Mouse (Mus musculus) embryo, embryonic 10 days (tissue): Measurements from ENCODE around the gene Itpkb.

Experiments used
- DNase-seq: peaks from one replicate; pipeline ENCODE4 v3.0.0-alpha.2; 2015; ENCODE audit warnings: low spot score

Gene Itpkb

DNA sequence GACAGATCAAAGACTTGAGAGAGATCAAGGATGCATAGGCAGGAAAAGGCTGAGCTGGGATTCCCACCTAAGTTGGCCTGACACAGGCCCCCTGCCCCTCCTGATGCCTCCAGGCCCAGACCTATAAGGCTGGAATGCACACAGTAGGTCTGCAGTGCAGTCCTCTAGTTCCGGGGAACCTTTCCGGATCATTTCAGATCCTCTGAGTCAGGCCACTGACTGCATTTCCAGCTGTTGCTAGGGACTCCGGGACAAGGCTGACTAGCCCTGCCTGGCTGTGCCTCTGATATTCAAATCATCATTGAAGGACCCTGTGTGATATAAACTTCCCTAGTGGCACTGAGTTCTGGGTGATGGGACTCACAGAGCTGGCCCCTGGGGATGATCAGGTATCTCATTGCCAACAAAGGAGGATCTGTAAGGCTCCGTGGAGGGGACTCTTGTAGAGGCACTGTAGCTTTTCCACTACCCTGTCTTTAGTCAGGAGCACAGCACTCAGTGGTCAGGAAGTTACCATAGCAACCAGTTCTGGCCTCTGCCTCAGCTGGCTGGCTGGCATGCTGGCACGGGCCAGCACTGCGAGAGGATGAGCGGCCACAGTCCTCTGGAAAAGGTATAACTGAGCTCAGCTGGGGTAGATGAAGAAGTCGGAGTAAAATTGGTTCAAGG is 90.3 kb downstream of the Itpkb start:
- DNase-seq: peak; percentile 53

DNA sequence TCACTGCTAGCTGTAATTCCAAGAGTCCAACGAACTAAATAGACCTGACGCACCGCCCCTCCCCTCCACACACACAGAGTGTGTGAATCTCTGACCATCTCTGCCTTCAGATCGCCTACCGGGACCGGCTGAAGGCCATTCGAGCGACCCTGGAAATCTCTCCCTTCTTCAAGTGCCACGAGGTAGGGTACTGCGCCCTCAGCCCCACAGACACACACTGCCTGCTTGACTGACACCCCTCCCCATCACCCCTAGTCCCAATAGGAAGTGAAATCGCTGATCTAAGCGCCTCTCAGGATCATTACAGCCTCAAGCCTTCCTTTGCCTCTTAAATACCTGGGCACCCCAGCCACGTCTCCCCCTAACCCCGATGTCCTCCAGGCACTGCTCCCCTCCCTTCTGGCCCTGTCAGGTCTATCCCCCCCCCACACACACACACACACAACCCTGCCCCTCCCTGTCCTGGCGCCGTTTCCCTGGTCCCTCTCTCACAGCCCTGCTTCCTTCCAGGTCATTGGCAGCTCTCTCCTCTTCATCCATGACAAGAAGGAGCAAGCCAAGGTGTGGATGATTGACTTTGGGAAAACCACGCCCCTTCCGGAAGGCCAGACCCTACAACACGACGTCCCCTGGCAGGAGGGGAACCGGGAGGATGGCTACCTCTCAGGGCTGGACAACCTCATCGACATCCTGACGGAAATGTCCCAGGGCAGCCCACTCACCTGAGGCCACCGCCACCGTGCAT is 91.1 kb downstream of the Itpkb start:
- no peak for DNase-seq

DNA sequence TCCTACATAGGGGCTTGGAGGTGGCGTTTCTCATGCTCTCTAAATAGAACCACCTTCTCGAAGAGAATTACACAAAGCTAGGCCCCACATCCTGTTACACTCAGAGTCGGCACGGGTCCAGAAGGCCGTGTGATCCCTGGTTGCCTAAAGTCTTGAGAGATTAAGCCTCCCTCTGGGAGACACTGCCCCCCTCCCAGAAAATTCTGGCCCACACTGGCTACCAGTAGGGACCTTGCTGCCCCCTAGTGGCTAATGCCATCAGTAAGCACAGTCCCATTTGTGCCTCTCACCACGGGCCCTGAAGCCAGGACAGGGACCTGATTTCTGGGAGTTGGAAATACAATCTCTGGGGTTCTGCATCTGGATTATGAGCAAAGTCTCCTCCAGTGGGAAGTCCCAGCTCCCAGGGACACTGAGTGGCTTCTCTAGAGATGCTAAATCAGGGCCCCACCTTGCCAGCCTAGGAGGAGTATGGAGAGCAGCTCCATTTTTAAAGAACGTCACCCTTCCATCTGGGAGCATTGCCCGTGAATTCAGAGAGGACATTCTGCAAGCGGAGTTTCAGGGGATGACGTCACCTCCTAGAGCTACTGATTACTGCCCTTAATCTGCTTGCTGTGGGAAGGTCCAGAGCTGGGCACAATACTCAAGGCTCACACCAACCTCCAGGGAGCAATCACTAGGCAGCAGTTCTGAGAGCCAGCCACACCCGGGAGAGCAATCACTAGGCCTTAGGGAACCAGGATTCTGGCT is 92.0 kb downstream of the Itpkb start:
- DNase-seq: peak; percentile 85

DNA sequence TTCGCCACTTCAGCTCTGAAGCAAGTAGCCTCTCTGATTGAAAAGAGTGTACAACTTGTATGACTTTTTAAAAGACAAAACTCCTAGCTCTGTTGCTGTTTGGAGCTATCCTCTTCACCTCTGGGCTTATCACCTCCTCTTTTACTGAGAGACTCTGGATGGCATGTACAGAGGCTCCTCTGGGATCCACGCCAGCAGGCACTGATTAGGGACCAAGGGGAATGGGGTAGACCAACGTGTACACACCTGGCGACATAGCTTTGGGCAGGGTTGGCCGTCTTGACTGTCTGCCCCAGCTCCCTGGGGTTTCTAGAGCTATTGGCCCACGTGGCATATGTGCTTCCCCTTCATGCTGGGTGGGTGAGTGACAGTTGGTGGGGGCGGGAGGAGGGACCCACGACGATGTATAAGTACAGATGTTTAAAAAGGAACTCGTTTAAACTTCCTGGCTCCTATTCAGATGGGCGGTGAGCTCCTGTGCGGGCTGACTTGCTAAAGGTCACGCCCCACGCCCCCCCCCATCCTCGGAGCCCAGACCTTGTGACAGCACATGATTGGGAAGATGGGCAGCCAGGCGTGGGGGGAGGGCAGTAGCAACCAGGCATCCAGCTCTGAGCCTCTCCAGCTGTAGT is 92.8 kb downstream of the Itpkb start:
- DNase-seq: no peak

DNA sequence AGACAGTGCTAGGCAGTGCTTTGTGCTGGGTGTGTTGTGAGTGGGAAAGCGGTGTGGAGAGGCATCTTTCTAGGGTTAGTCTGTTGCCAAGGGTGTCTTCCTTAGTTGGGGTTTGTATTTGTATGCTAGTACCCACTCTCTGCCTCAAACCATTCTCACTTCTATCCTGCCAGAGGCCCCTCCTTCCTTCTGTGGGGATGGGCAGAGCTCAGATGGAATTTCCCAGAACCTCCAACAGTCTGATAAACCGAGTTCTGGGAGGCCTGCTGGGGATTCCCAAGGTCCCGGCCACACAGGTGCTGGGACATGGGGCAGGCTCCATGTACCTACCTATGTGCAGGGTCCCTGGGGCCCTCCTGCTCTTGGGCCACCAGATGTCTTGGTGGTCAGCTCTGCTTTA is 93.6 kb downstream of the Itpkb start:
- DNase-seq: no peak

DNA sequence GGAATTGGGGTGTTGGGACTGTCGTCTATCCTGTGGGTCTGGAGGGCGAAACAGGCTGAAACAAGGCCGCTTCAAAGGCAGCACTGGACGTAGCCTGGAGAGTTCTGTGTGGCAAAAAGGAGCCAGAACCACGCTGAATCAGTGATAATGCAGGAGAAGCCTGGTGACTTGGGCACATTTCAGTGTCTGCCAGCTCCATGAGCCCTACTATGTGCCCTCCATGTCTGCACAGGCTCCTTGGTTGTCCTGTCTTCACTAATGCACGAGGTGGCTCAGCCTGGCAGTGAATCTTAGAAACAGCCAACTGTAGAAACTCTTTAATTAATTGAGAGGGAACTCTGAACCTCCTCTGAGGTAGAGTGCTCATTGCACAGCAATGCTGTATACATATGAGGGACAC is 96.1 kb downstream of the Itpkb start:
- no peak for DNase-seq

DNA sequence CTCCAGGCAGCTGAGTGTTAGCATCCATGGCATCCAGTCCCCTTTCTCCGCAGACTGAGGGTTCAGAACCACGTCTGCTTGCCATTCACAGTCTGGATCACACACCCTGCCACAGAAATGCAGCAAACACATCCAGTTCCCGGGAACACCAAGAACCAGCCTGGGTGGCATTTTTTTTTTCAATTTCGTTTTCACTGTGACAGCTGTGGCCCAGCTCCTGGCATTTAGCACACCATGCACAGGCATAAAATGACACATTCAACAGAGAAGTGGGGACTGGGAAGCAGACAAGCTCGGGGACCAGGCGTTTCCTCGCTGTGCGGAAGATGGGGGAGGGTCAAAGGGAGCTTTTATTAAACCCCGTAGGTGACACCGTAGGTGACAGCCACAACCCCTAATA is 97.4 kb downstream of the Itpkb start:
- DNase-seq: no peak

DNA sequence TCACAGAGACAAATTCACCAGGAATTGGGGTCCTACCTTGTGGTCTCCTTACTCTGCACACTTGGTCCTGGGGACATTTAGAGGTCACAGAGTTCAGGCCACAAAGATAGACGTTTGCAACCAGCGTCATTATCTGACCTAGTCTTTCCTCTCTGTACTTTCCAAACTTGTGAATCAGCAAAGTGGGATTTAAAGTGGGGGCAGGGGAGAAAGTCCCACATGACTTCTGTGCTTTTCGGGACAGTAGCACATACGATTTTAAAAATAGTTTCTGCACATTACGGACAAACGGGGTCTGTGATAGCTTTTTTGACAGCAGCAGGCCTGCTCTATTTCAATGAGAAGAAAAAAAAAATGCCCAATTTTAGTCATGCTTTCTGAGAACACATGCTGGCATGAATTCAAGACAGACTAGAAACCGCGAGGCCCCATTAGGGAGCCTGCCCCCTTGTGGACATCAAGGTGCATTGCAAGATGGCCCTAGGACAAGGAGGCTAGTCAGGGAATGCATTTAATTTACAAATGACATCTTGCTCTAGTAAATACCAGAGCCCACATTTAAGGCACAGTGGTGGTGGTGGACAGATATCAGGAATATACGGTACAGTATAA is 97.9 kb downstream of the Itpkb start:
- DNase-seq: peak; percentile 78

DNA sequence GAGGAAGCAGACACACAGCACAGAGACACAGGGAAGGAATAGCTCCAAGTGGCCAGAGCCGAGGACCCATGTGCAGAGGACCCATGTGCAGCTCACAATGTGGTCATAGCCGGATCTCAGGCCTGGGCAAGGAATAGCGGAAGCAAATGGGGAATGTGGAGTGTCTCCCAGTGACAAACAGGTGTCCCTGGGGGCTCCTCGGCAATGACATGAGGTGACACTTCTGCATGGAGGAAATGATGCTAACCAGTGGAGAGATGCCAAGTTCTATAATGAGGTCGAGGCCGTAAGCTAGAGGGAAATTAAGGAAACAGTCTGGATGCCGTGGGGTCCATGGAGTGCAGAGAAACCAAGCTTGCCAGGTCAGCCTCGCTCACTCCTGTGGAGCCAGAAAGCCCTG is 98.6 kb downstream of the Itpkb start:
- no peak for DNase-seq

DNA sequence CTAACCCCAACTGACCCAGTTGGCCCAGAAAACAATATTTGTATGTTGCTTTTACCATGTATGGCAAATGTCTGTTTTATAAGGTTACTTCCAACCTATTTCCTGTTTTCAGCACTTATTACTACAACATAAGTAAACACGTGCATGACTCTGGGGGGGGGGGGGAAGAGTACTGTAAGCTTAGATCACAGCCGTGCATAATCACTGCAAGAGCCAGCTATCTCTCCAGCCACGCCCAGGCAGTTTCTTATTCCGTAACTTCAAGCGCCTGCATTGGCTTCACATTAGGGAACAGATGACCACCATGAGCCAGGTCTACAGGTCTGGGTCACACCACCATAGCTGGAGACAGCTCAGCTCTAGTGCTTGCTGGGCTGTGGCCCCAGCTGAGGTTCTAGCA is 99.5 kb downstream of the Itpkb start:
- DNase-seq: no peak

DNA sequence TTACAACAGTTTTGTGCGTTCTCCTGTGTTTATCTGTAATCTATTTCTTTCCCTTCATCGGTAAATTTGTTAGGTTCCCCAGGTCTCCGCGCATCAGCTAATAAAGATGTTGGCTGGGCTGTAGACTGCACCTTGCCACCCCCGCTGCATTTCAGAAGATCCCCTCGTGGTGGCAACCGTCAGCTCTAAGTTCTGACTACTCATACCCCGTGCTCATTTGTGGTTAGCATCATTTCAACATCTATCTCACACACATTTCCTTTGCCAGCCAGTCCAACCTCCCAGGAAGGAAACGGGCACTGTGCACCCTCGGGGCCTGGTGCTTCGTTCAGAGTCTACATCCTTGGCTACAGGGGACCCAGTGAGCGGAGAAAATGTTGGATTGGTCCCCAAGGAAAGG is 101.5 kb downstream of the Itpkb start:
- no peak for DNase-seq

DNA sequence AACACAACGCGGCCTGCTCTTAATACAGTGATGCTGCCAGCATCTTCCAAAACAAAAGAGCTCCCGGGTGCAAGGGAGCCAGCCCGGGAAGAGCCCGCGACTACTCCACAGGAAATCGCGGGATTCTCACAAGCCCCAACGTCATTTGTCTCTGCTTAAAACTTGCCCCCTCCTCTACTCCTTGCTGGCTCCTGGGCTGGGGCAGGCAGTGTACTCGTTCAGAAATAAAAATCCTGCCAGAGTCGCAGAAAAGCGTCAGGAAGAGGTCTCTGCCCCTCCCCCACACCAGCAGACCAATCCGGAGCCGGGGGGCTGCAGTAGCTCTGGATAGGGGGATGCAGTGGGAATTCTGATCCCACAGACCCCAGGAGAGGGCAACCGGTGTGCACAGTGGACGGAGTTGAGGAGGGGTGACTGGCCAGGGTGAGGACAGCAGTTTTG is 102.8 kb downstream of the Itpkb start:
- peak; percentile 63 for DNase-seq

DNA sequence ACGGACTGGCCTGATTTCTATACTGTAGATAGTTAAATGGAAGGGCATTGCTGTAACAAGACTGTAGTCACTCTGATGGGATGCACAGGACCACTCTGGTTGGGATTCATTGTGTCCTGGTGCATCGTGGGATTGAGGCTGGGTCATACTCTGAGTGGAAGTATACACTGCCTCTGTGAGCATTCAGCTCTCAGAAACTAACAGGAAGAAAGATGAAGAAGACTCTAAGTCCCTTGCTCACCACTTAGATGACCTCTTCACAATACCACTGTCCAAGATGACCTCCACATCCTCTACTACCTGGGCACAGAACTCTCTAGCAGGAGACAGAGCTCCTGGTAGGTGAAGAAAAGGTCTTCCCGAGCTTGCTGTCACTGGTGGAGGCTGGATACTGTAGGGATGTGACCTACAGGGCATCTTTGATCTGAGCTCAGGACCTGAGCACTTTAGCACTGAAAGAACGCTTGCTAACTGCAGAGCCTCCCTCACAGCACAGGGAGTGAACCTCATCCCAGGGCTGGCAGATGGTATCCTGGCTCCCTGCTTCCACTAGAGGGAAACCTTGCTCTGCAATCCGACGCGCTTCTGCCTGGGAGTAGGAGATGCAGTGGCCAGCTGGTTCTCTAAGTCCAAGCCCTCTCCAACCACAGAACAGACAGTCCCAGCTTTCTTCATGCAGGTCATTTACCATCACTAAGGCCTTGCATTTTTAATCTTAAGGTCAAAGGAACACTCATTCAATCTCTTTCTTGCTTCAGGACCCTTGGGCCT is 103.7 kb downstream of the Itpkb start:
- DNase-seq: peak; percentile 93

DNA sequence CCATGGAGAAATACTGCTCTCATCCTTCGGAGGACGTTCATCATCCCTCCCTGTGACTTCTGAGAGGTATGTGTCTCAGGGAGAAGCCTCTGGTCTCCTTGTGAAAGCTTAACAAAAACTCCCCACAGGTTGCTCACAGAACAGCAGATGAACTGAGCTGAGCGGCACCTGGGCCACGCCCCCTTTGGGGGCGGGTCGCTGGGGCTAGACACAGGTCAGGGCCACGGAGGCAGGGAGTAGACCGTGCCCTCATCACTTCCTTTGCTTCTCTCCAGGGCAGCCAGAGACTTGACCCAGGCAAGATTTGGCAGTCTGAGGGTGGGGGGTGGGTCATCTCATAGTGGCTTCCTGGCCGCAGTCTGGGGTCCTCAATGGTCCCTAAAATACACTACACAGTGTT is 104.6 kb downstream of the Itpkb start:
- no peak for DNase-seq

DNA sequence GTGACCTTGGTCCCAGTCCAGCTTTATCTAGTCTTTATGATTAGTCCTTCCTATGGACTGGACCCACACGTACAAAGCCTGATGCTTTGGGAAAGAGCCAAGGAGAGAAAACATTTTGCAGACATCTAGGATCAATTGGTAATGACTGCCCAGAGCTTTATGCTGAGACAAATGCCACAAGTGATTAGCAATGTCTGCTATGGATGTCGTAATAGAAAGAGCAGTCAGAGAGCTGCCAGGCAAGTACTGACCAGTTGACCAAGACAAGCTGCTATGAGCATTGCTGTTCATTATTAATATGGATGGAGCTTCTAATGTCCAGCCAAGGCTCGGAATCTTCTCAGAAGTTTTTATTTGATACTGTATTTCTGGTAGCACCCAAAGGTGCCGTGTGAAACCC is 109.2 kb downstream of the Itpkb start:
- DNase-seq: no peak

DNA sequence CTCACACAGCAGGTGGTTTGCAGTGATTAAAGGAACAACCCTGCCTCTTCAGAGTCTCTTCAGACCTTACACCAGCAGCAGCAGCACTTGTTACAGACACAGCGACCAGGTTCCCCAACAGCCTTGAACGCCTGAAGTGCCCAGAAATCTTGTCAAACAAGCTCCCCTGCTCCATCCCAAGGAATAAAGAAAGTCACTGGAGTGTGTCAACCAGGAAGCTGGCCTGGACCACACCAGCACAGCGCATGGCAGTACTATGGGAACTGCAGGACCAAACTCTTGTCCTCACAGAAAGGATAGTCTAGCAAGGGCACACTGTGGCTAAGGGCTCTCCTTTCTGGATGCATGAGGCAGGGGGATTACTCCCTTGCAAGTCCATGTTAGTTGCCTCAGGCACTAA is 114.1 kb downstream of the Itpkb start:
- DNase-seq: no peak

DNA sequence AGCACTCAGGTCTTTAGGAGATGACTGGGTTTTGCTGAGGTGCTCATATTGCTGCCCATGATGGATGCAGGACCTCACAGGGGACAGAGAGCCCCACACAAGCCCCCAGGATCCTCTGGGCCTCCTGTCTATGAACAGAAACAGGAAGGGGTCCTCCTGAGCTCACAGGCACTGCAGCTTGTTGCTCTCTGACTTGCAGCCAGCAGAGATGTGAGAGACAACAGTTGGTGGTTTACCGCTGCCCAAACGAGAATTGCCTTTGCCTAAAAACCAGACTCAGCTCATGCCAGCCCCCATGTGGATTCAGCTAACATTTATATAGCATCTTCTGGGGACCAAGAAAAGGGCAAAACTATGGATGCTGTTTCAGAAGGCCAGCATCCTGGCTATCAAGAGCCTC is 119.4 kb downstream of the Itpkb start:
- no peak for DNase-seq

DNA sequence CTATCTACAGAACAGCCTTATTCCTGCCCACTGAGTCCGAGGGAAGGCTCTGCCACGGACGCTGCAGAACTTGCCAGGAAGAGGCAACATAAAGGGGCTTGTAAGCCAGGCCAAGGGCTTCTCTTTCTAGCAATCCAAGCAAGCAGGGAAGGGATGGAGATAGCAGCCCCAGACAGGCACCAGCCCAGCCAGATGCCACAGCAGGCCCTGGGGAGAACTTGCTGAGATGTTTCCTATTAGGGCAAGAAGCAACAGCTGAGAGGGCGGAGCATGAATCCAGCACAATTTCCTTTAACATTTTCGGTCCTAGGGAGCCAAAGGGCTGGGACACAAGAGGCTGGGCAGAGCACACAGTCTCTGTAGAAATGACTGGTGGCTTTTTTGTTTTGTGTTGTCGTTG is 128.0 kb downstream of the Itpkb start:
- peak; percentile 36 for DNase-seq

DNA sequence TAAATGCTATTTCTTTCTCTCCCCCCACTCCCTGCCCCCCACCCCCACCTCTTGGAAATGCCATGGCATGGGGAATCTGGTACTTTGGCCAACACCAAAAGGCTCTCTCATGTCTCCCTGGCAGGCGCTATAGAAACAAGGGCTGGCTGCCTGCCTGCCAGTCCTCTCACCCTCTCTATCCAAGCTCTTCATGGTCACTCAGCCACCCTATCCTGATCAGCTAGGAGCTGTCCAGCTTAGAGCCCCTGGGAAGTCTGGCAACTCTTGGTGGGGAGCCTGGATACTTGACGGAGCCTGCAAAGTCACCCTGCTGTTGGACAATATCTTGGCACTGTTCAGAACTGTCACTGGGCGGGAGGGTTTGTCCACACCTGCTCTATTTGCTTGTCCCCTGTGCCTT is 128.4 kb downstream of the Itpkb start:
- no peak for DNase-seq

DNA sequence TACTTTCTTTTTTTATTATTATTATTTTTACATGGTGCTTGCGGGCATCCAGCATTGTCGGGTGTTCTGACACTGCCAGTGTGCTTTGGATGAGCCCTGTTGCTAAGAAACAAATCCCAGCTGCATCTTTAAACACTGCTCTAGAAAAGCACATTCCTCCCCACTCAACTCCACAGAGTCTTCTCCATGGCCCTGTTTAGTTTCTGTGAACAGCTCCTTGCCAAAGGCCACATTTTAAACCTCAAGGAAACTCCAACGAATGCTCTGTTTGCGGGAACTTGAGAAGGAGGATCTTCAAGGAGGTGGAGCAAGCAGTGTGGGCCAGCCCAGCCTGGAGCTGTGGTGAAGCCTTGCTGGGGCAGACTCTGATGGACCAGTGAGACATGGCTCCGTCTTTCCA is 130.4 kb downstream of the Itpkb start:
- no peak for DNase-seq

DNA sequence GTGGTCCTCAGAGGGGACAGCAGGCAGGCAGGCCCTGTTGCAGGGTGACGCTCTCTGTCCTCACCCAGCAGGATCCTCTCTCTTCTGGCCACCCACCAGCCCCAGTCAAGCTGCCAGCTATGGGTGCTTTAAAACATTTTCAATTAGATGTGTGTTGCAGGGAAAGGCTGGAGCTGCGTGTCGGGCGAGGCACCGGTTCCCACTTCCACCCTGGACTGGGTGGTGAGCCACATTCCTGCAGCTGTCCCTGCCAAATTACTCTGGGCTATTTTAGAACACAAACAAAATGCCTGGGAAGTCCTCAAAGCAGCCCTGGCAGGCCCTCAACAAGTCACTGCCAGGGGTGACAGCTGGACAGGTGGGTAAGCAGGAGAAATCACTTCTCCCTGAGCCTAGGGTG is 132.1 kb downstream of the Itpkb start:
- DNase-seq: no peak
